Mouse (Mus musculus) lung, postnatal 0 days (tissue): ENCODE data around the gene Stxbp4. TPM values are rescaled to one million over a fixed set of nuclear protein-coding genes. Genes with fewer than 3 reads are reported as not detected.

ENCODE experiments used
- ATAC-seq: fragments of 200-750 bp; cut with Nextera tagmentation; 2 replicates; pipeline ENCODE4 v1.8.0; 2017; ENCODE audit warnings: moderate library complexity
- DNase-seq: peaks from one replicate; pipeline ENCODE4 v3.0.0-alpha.2; 2016; ENCODE audit warnings: low spot score
- H3K27ac ChIP-seq: fragments of 300-500 bp; sonication (generic); 2 replicates; pipeline ENCODE4 v1.5.1; 2014; ENCODE audit warnings: antibody characterized with exemption, mild to moderate bottlenecking, low read length, mixed read lengths
- H3K27me3 ChIP-seq: fragments of 300-500 bp; sonication (generic); replicated peaks from 2 replicates; pipeline ENCODE4 v1.6.1; 2014; ENCODE audit warnings: low read length, mixed read lengths; ENCODE audit not compliant: insufficient read depth
- H3K36me3 ChIP-seq: fragments of 300-500 bp; sonication (generic); 2 replicates; pipeline ENCODE4 v1.6.1; 2014; ENCODE audit warnings: low read length, mixed read lengths; ENCODE audit not compliant: insufficient read depth
- H3K4me1 ChIP-seq: fragments of 300-500 bp; sonication (generic); 2 replicates; pipeline ENCODE4 v1.6.1; 2014; ENCODE audit warnings: antibody characterized with exemption, low read depth, low read length, mixed read lengths; ENCODE audit not compliant: insufficient read depth
- H3K4me2 ChIP-seq: fragments of 300-500 bp; sonication (generic); replicated peaks from 2 replicates; pipeline ENCODE4 v1.6.1; 2014; ENCODE audit warnings: low read depth, mild to moderate bottlenecking, low read length, moderate library complexity, mixed read lengths
- H3K4me3 ChIP-seq: fragments of 300-500 bp; sonication (generic); 2 replicates; pipeline ENCODE4 v1.5.1; 2014; ENCODE audit warnings: low read depth, low read length
- H3K9ac ChIP-seq: fragments of 300-500 bp; sonication (generic); replicated peaks from 2 replicates; pipeline ENCODE4 v1.6.1; 2014; ENCODE audit warnings: low read depth, mild to moderate bottlenecking
- H3K9me3 ChIP-seq: fragments of 300-500 bp; sonication (generic); 2 replicates; pipeline ENCODE4 v1.6.1; 2016; ENCODE audit warnings: low read length, mixed read lengths
- CTCF ChIP-seq: IDR thresholded peaks from 2 replicates; pipeline ENCODE4 v1.5.1; 2016; ENCODE audit warnings: antibody characterized with exemption, mild to moderate bottlenecking
- EP300 ChIP-seq: IDR thresholded peaks from 2 replicates; pipeline ENCODE4 v1.6.1; 2016; ENCODE audit warnings: antibody characterized with exemption, mild to moderate bottlenecking, control low read depth
- WGBS: fragments of 180-500 bp; shearing (Covaris S2); extraction: QIAGEN DNeasy Blood & Tissue Kit; methylation state at CpG from one replicate; pipeline ENCODE4 v1.1.7; 2014; 5-methylcytosine and 5-hydroxymethylcytosine counted together
- polyA plus RNA-seq: library from polyadenylated mRNA; unstranded; fragments of >200 nt; fragmentation: Nextera tagmentation; extraction: Ambion mirVana; gene quantifications from 2 replicates; pipeline ENCODE4 v1.2.1, GENCODE M21; 2015

Stxbp4 gene
- polyA plus RNA-seq, 1 experiment from 2014 or later: 4.2 TPM

DNA sequence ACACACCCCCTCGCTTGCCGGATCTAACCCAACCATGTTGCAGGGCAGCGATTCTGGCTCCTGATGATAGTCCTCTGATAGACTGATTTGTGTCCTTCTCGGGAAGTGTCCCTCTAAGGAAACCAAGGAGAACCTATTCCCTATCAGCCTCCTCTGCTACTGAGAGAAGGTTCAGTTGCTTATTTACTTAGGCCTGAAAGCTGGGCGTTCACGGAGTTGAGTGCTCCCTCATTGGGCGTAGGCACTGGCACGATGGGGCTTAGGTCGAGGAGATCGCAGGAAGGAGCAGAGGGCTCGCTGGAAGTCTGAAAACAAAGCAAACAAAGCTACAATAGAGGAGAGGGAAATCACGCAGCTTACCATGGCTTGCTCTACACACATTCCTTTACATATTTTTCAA is 19.6 kb upstream of the Stxbp4 start:
- ATAC-seq: peak; percentile 77
- DNase-seq: peak; percentile 43
- 58% methylated on average over 12 of the region's 12 CpGs for WGBS
- no peak overlapping the region for H3K4me3 ChIP-seq
- H3K27me3 ChIP-seq: no peaks in the 10 kb centered on the region
- no peaks in the 10 kb centered on the region for H3K4me1 ChIP-seq
- H3K9ac ChIP-seq: no peak overlapping the region
- H3K36me3 ChIP-seq: peaks cover 4% of the 10 kb centered on the region; the same call in 1 of the 2 replicates
- no peak overlapping the region for H3K4me2 ChIP-seq
- TF ChIP-seq CTCF (no peak), EP300 (no peak)
- H3K9me3 ChIP-seq: no peaks in the 10 kb centered on the region
- H3K27ac ChIP-seq: peak overlapping the region; percentile 43; the same call in 1 of the 2 replicates

DNA sequence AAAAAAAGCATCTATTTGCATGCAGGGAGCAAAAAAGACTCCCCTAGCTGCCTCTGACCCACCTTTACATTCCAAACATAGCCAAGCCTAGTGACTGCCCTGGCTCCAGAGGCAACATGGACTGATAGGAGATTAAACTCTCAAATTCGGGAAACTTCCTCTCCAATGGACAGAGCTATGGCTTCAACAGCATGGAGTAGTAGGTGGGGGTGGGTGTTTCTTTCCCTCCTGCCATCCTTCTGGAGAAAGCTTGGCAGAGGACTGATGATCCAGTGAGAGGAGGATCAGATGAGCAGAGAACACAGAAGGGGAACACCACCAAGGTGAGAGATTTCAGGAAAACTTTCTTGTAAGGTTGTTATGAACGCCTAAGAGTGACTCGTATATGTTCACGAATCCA is 14.7 kb upstream of the Stxbp4 start:
- TF ChIP-seq EP300 (no peak), CTCF (no peak)
- Histone ChIP-seq H3K27ac (no peak overlapping the region), H3K4me2 (no peak overlapping the region), H3K4me1 (no peaks in the 10 kb centered on the region), H3K9ac (no peak overlapping the region), H3K27me3 (no peaks in the 10 kb centered on the region), H3K4me3 (no peak overlapping the region), H3K36me3 (peaks cover 14% of the 10 kb centered on the region; the same call in 1 of the 2 replicates), H3K9me3 (no peaks in the 10 kb centered on the region)
- ATAC-seq (no peak), DNase-seq (no peak)
- WGBS: 82% methylated on average over 4 of the region's 4 CpGs

DNA sequence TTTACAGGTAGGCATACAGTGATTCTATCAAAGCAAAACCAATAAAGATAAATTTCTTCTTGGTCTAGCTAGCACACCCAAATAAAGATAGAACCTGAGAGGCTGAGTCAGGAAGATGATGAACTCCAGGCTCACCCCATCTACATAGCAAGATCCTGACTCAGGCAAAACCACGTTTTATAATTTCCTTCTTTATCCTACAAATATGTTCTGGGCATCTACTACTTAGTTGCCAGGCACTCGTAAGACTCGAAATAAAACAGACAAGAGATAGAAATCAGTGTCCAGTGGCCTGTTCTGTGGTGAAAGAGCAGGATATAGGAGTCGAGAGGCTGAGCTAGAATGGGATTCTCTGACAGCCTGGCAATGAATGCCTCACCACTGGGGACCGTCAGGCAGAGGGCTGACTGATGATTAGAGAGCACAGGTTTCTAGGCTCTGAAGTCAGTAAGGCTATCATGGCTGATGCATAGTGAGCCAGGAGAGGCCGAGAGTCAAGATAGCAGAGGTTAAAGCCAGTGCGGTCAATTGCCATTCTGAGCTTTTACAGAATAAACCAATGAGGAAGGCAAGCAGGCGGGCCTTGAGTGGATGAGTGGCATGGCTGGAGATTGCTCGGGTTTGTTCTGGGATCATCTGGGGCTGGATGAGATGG is 12.5 kb upstream of the Stxbp4 start:
- H3K9ac ChIP-seq: no peak overlapping the region
- no peak for ATAC-seq
- H3K36me3 ChIP-seq: peaks cover 14% of the 10 kb centered on the region
- H3K27me3 ChIP-seq: no peaks in the 10 kb centered on the region
- no peak for DNase-seq
- H3K4me1 ChIP-seq: no peaks in the 10 kb centered on the region
- no peak overlapping the region for H3K4me2 ChIP-seq
- no peak for TF ChIP-seq EP300
- no peak for TF ChIP-seq CTCF
- no peak overlapping the region for H3K4me3 ChIP-seq
- H3K27ac ChIP-seq: no peak overlapping the region
- no peaks in the 10 kb centered on the region for H3K9me3 ChIP-seq
- WGBS: 83% methylated on average over 9 of the region's 9 CpGs

DNA sequence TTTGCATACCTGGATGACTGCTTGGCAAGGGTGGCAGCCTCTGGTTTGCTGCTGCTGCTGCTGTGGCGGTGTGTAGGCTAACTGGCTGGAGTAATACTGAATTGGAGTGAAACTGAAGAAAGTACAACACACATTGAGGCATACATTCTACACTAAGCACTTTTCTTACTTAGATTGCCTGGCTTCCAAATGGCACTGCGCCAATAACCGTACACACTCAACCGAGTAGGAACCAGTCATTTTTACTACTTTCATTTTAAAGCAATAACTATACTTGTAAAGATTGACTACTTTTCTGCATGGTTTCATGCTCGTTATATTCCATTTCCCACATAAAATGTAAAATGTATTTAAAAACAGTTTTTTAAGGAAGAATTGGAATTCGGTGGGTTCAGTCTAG is 11.9 kb upstream of the Stxbp4 start:
- no peaks in the 10 kb centered on the region for H3K4me1 ChIP-seq
- ATAC-seq: no peak
- H3K9me3 ChIP-seq: no peaks in the 10 kb centered on the region
- TF ChIP-seq EP300 (no peak), CTCF (no peak)
- no peak overlapping the region for H3K27ac ChIP-seq
- no peak overlapping the region for H3K4me2 ChIP-seq
- no peak overlapping the region for H3K4me3 ChIP-seq
- H3K9ac ChIP-seq: no peak overlapping the region
- H3K27me3 ChIP-seq: no peaks in the 10 kb centered on the region
- peak; percentile 23 for DNase-seq
- H3K36me3 ChIP-seq: peaks cover 19% of the 10 kb centered on the region
- WGBS: 67% methylated on average over 6 of the region's 6 CpGs

DNA sequence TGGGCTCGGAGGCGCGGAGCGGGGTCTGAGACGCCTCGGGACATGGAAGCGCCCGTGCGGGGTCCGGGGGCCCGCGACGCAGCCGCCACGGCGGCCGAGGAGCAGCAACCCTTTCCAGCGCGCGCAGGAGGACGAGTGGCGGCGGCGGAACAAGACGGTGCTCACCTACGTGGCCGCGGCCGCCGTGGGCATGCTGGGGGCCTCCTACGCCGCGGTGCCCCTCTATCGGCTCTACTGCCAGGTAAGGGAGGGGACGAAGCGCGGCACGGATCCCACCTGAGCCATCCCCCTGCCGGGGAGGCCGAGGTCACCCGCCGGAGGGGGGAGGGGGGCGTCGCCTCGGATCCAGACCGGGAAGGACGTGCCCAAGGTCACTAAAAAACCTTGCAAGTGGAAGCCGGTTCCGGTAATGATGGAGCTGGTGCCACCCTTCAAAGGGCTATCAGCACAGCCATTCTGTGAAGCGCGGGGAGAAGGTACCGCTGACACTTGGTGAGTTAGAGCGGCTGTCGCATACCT is 487 bp upstream of the Stxbp4 start:
- peak overlapping the region; percentile 78 for H3K4me2 ChIP-seq
- H3K9me3 ChIP-seq: no peaks in the 10 kb centered on the region
- TF ChIP-seq EP300 (no peak), CTCF (no peak)
- peak overlapping the region; percentile 90 for H3K27ac ChIP-seq
- 0% methylated on average over 48 of the region's 54 CpGs for WGBS
- H3K27me3 ChIP-seq: no peaks in the 10 kb centered on the region
- H3K9ac ChIP-seq: peak overlapping the region; percentile 93
- no peaks in the 10 kb centered on the region for H3K36me3 ChIP-seq
- H3K4me1 ChIP-seq: peaks cover 3% of the 10 kb centered on the region; the same call in 1 of the 2 replicates
- ATAC-seq (peak; percentile 69; the same call in 1 of the 2 replicates), DNase-seq (no peak)
- H3K4me3 ChIP-seq: peak overlapping the region; percentile 98

DNA sequence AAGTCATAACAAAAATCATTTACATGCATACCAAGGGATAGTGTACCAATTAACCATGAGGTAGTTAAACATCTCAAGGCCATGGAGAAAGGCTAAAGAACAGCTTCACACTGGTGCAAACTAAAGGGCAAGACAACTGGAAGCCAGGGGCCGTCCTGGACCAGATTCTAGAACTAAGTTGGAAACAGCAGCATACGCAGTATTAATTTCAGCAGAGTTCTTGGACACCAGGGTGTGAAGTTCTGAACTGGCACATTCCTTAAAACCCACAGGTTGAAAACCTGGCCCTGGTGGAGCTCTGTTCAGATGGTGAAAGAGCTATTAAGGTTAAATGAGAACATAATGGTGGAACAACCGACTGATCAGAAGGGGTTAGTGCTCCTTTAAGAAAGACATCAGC is 3.2 kb downstream of the Stxbp4 start:
- H3K27ac ChIP-seq: no peak overlapping the region
- H3K4me1 ChIP-seq: peaks cover 2% of the 10 kb centered on the region; the same call in 1 of the 2 replicates
- no peak for ATAC-seq
- H3K27me3 ChIP-seq: no peaks in the 10 kb centered on the region
- WGBS: 96% methylated on average over 3 of the region's 3 CpGs
- no peaks in the 10 kb centered on the region for H3K36me3 ChIP-seq
- TF ChIP-seq EP300 (no peak), CTCF (no peak)
- H3K4me3 ChIP-seq: no peak overlapping the region
- H3K9me3 ChIP-seq: no peaks in the 10 kb centered on the region
- no peak overlapping the region for H3K9ac ChIP-seq
- H3K4me2 ChIP-seq: no peak overlapping the region
- no peak for DNase-seq
